Mouse (Mus musculus): ENCODE measurements at regions not wholly inside any gene's neighbourhood (a gene's known extent, or its start where the extent isn't known, plus 50 kb on each side); places are given as distances from the start of the nearest gene placed in this dataset.
"Not testable (repeated sequence)": the region's sequence is repeated elsewhere in the genome, so short reads cannot be mapped to it uniquely, and the experiment has no call there.

DNA sequence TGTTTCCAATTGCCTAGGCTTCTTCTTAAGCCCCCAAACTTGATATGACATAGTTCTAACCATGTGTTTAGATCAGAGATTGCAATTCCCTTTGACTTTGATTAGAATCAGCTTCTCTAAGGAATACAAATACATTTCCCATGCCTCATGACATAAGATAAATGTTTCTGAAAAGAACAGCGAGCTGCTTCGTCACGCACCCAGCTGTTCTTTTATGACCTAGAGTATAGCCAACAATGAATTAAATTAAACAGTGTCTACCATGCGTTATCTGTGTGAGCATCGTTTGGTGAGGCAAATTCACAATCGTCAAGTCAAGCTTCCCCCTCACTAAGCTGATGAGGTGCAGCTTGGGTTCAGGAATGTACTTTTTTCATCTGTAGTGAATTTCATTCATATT is 261.8 kb upstream of the Dcbld2 start:
- no peak for DNase-seq (ENCODE audit: low spot score in 2 of 2)

DNA sequence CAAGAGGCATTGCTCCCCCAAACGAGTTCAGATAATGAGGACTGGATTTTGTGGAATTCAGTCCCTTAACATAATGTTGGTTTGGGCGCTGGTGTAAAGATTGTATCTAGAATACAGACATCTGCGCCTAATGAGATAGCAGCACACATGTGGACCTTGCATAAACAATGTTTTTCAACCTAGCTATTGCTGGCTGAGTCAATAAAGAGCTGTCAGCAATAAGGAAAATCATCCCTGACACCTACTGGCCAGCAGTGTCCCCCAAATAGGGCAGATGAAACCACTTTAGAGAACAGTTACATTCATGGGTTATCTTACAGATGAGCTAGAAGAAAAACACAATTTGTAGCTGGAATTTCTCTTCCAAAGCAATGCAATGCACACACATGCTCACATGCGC is 252.7 kb upstream of the Dcbld2 start:
- DNase-seq (ENCODE audit: low spot score in 2 of 2), result no peak

DNA sequence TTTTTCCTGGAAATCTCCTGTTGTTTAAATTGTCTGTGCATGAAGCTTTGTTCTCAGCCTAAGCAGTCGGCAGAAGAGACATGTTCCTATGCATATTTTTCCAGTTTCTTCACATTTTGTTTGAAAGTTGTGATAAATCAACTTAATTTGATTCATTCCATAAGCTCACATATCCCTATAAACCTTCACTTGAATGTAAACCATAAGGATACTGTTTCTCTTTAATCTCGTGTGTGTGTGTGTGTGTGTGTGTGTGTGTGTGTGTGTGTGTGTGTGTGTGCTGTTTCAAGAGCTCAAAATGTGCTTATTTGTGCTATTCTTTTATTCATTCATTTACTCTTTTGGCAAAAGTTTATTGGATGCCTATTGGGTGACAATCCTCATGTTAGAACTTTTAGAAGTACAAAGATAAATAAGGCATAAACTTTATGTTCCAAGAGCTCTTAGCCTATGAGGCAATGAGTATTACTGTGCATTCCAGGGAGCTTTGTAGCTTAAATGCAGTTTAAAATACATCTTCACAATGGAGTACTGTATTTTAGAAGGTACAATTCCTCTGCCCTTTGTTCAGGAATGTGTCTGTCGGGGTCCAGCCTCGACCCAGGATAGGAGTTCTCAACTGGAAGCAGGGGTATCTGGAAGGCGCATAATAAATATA is 229.4 kb upstream of the Dcbld2 start:
- no peak for DNase-seq (ENCODE audit: low spot score in 2 of 2)

DNA sequence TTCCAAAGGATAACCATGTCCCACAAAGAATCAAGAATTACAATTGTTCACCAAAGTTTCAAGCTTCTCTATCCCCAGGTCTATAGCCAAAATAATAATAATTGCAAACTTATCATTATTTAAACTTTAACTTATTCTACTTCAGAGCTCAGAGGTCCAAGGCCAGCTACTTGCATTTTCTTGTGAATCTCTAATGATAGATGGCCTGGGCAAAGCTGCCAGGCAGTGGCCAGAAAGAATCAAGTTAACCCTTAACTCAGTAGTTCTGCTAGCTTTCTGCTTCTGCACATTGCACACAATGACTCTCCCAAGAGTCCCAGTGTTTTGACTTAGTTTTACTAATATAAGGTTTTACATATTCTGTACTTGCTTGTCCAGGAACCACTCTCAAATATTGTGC is 228.3 kb upstream of the Dcbld2 start:
- not testable (repeated sequence) for DNase-seq (ENCODE audit: low spot score in 2 of 2)

DNA sequence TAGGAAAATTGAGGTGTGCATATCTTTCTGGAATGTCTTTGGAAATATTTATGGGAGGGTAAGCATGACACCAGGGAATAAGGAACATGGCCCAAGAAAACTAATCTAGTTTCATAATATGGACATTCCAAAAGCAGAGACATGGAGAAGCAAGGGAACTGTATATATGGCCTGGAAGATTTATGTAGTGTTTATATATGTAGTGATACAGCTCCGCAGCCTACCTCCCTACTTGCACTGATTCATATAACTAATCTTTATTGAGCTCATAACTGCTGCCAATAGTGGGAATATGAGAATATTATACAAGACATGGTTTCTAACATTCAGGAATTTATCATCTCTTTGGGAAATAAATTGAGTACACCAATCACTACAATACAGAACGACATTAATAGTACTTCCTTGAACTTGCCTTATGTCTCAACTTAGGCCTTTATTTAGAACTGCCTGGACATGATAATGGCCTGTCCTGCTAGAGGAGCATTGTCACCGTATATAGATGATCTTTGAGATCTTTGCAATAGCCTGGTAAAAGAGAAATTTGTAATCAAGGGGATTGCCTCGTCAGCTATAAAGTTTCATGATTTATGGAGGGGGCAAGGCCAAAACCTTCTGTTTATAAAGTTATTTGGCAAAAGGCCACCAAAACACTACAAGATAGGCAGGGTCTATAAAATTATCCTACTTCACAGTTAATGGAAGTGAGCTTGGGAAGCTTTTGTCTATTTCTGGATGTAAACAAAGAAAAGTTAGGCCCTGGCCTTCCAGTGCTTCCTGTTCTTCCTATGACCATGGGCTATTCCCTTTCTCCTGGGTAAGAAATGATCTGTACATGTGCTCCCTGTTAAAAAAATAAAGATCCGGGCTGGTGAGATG is 213.4 kb upstream of the Dcbld2 start:
- no peak for DNase-seq (ENCODE audit: low spot score in 2 of 2)

DNA sequence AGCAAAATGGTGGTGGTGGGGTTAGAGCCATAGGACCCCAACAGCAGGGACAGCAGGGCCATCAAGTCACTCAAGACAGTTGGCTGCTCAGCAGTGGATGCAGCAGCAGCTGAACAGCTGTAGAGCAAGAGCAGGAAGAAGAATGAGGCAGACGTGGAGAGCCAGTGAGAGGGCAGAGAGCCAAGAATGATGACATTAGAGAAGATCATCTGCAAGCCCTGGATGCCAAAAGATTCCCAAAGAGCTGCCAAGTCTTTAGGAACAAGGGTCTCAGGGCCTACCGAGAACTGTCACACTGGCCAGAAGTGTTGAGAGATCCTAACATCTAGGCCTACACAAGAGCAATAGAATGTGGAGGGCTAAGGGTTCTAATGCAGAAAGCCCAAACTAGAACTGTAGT is 196.4 kb upstream of the Dcbld2 start:
- DNase-seq (ENCODE audit: low spot score in 2 of 2), result no peak

DNA sequence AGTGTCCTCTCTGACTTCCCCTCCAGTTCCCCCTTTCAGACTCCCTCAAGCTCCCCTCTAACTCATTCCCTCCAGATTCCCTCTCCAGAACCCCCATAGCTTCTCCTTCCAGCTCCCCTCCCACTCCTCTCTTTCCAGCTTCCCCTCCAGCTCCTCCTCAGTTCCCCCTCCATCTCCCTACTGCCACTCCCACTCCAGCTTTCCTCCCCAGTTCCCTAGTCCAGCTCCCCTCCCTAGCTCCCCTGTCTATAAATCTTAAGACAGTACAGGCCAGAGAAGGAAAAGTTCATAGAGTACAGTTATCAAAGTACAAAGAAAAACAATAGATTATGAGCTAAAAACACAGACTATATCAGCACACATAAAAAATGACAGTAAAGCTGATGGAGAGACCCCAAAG is 173.6 kb upstream of the Dcbld2 start:
- no peak for DNase-seq (ENCODE audit: low spot score in 2 of 2)

DNA sequence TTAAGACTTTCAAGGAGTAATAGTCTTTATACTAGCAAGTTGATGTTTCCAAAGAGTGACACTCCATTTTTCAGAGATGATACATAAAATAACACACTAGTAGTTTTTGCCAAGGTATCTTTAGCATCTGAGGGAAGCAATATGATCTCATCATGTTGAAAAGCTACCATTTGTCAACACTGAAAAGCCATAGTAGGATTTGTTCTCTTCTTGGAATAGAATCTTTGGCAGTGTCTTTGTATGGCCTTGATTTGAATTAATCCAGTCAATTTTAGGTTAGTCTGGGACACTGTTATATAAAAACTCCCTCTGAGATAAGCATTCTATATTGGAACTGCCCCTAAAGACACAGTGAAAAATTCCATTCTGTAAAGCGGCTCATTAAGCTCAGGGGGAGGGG is 171.4 kb upstream of the Dcbld2 start:
- DNase-seq (ENCODE audit: low spot score in 2 of 2), result no peak

DNA sequence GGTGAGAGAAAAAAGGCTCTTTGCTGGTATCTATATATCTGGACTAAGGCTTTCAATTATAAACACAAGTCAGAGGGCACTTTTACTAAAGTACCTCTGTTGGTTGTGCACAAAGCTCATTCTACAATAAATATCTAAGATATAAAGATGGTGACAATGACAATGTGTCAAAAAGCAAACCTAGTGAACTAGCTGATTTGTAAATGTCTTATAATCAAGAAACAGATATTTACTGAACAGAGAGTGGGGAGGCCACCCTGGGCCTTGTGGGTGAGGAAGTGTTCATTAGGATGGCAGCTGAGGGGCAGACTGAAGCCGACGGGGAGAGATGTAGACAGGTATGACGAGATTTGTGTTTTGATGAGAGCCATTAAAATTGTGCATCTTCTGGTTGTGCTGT is 132.0 kb upstream of the Dcbld2 start:
- DNase-seq (ENCODE audit: low spot score in 2 of 2), result no peak

DNA sequence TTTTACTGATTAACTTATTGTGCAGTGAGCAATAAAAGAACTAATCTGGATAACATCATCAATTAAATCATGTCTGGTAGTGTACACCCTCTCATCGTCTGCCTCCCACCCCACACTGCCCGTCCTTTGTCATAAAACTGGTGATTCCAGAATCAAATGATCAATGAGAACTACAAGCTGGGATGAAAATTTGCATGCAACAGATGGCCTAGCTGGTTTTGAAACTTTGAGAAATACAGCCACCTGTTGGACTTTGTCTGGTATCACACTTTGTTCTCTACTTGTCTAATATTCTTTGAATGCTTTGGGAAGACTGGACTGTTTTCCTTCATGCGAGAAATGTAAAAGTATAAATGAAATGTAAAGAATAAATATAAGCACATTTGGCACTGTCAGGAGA is 126.8 kb upstream of the Dcbld2 start:
- DNase-seq (ENCODE audit: low spot score in 2 of 2), result no peak

DNA sequence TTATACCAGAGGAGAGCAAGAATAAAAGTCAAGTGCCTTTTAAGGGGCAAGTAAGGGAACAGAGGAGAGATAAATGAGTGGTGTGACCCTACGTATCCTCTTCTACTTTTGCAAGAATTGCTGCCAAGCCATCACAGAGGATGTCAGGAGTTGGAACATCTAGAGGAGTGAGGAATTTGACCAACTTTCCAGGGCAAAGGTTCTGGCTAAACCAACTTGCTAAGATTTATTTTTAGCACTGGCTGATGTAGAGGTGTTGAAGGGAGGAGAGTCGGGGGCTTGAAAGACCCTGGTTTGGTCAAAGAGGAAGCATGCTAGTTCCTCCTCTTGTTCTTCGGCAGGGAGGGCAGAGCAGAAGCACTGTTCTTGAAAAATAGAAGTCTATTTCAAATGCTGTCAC is 113.8 kb upstream of the Dcbld2 start:
- DNase-seq (ENCODE audit: low spot score in 2 of 2), result no peak

DNA sequence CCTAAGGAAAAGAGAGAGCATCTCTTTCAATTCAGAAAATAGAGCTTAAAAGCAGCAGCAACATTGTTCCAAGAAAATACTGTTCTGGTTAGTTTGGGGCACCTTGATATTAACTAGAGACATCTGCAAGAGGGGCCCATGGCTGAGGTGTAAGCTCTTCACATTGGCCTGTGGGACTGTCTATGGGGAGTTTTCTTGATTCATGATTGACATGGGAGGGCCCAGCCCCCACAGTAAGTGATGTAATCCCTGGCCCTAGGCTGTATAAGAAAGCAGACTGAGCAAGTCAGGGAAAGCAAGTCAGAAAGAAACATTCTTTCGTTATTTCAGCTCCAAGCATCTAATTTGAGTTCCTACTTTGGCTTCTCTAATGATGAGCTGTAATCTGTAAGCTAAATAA is 113.1 kb upstream of the Dcbld2 start:
- DNase-seq (ENCODE audit: low spot score in 2 of 2), result no peak

DNA sequence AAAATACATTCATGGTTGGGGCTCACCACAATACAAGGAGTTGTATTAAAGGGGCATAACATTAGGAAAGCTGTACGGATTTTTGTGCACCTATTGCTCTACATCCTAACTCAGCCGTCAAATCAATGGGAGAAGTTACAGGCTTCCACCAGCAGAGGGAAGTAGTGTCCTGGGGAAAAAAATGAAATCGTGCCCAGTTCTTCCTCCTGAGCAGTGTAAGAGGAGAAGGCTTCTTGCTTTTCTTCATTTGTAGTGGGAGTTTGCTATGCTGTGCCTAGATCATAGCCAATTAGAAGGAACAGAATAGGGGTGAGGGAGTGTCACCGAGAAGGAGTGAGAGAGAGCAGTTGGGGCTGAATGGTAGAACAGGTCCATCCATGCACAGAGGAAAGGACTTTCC is 108.7 kb upstream of the Dcbld2 start:
- peak; percentile 9 to 53 for DNase-seq (ENCODE audit: low spot score in 2 of 2)

DNA sequence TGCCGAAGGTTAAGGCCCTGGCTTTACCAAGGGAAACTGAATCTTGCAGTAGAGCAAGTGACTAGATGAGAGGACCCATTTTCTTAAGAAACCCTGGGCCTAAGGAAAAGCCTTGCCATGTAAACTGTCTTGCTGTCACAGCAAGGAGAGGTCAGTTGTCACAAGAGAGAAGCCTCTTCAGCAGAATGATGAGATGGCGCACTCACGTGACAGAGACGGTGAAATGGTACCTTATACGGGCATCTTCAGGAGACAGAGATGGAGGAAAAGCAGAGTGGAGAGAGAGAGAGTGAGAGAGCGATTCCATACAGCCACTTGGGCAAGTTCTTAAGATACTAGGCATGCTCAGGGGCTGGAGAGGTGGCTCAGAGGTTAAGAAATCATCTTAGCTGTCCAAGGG is 108.1 kb upstream of the Dcbld2 start:
- DNase-seq (ENCODE audit: low spot score in 2 of 2), result no peak

DNA sequence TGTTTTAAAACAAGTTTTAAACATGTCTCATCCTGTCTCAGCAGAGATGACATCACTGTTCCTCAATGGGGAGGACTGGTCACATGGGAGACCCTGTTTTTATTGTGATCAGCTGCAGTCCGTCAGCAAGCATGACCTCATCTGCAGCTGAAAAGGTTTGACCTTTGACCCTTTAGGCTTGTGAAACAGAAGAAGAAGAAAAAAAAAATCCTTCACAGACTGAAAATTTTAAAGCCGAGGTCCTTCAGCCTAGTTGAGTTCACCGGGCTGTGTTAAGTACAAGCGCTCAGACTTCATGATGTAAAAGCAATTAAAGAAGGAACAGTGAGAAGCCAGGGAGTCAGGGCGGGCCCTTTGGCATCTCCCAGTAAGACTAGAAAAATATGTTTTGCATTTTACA is 104.7 kb upstream of the Dcbld2 start:
- no peak for DNase-seq (ENCODE audit: low spot score in 2 of 2)

DNA sequence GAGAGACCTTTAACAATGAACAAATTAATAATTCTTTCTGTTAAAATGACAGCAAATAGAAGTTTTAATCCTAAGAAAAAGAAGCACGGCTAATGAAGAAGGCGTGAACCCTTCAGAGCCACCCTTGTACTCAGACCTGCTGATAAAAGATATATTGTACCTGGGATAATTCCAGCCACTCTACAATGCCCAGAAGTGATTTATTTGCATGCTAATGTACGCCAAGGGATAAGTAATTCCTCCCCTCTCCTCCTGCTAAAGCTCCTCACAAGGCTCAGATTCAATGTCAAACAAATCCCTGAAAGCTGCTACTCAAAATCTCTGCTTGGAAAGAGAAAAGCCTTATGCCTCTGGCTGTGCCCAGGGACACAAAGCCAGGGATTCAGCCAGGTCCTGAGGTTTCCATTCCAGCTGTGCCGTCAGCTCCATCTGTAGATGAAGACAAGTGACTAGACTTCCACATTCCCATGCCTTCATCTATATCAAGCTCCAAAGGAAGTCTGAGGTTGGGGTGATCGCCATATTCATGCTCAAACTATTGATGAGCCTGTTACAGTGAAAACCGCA is 91.3 kb upstream of the Dcbld2 start:
- no peak for DNase-seq (ENCODE audit: low spot score in 2 of 2)

DNA sequence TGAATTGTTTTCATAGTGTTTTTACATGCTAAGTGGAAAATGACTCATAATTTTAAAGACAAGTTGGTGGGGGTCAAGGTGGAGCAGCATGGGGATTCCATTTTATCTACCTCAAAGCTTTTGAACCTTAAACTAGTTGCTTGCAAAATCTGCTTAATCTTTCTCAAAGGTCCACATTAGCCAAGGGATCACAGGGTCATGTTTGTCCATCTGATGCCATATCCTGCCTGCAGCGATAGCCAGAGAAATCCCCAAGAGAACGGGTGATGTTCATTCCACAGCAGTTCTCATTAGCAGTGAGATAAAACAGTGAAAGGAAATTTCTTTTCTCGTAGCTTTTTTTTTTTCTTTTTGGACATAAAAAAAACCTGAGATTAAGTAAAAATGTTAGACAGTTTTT is 77.2 kb upstream of the Dcbld2 start:
- DNase-seq (ENCODE audit: low spot score in 2 of 2), result no peak

DNA sequence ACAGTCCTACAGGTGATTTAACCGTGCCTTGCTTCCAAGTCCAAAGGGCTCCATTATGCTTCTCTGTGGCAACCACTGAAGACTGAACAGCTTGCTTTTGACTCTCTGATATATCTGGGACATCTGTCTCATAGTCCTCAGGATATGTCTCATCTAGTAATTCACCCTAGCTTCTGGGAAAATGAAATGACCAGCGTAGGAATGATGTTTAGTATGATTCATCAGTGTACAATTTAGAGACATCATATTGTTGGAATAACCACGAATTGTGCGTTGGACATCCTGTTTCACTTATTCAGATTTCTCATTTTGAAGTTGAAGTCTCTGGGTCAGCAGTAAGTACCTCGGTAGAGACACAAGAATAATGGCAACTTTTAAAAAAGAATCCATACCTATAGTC is 64.3 kb upstream of the Dcbld2 start:
- no peak for DNase-seq (ENCODE audit: low spot score in 2 of 2)

DNA sequence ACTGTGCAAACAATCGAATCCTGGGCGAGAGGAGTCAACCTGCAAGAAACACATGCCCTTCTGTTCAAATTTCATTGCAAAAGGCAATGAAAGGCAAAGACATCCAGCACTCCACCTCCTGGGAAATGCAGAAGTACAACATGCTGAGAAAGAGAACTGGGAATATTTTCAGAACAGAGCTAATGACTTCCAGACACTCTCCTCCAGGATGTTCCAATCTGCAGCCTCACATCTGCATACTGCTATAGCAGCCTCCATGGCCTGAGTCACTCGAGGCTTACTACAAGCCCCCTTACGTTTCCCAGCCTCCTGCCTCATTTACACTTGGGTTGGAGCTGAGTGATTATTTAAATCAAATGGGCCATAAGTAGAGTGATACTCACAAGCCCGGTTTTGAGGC is 58.9 kb upstream of the Dcbld2 start:
- DNase-seq (ENCODE audit: low spot score in 2 of 2), result no peak

DNA sequence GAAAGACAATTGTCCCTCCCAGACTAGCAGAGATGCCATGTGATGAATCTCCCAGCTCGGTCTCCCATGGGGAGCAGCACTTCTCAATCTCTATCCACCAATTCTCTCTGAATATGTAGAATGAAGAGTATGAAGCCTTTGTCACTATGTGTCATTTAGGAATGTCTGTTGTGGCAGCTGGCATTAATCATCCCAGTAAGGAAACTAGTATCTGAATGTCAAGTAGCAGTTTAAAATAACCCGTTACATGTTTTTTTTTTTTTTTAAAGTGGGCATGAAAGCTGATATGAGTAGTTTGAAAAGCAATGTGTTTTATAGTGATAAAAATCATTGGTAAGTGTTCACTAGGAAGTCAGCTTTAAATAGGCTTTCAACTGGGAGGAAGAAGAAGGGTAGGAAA is 58.4 kb upstream of the Dcbld2 start:
- no peak for DNase-seq (ENCODE audit: low spot score in 2 of 2)

DNA sequence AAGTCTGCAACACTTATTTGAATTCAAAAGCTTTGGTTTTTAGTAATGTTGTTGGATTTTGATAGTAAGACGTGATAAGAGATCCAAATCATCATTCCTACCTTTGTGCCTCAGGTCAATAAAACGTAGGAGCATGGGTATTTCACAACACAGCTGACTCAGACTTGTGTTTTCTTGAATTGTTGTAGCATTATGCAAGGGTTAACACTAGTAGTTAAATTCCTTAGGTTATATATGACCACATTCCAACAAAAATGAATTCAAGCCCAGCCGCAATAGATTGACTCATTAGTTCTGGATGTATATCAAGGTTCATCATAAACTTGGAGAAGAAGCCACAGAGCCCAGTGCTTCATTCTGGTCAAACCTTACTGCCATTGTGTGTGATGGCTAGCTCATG is 56.1 kb upstream of the Dcbld2 start:
- DNase-seq (ENCODE audit: low spot score in 2 of 2), result no peak

DNA sequence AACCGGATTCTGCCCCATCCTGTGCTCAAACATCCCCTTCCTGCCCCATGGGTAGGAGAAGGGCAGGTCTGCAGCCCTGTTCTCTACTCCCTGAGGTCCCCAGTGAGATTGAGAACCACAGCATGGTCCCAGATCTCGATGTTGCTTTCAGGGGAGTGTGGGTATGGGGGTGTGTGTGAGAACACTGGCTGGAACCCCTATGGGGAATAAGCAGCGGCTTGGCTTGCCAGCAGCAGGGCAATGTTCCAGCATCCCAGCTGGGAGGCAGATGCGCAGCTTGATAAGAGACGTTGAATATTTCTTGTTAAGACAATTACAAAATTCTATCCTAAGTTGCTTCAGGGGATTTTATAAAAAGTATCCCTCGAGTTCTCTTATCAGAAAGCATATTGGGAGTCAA is 53.7 kb upstream of the Dcbld2 start:
- peak in 1 of 2 experiments; percentile 6 for DNase-seq (ENCODE audit: low spot score in 2 of 2)

Data from frontal cortex, postnatal 10 days (tissue).